Mouse (Mus musculus) olfactory bulb, adult 2 months (tissue): Measurements from ENCODE around the gene Xylt1.

ENCODE experiments used
- CTCF ChIP-seq: fragments of 200-500 bp; IDR thresholded peaks from 2 replicates; pipeline ENCODE4 v1.5.1; 2012; ENCODE audit warnings: low read depth, mild to moderate bottlenecking, low read length, moderate library complexity; ENCODE audit not compliant: insufficient read depth
- POLR2A ChIP-seq: fragments of 200-500 bp; IDR thresholded peaks from 2 replicates; pipeline ENCODE4 v1.6.1; 2012; ENCODE audit warnings: mild to moderate bottlenecking, low read depth, low read length, moderate library complexity; ENCODE audit not compliant: insufficient read depth

DNA sequence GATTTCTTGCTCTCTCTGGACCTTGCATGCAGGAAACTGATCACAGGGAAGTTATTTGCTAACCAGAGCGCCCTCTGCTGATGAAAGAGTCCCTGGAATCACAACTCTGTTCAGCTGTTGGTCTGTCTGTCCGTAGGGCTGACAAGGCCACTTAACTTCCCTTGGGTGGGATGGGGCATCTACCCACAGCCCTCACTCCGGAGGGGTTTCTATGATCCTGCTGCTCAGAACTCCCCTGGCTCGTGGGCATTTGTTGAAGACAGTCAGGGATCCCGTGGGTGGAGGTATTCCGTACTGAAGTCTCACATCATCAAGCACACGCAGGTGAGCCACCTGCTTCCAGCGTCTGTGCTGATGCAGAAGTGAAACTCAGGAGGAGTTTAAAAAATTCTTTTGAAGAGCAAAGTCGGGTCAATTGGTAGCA, 4.9 kb upstream of the Xylt1 start:
- TF ChIP-seq CTCF, result no peak
- no peak for TF ChIP-seq POLR2A
